Mouse (Mus musculus) liver, embryonic 14.5 days (tissue): ENCODE data around the gene Cdh22. TPM values are rescaled to one million over a fixed set of nuclear protein-coding genes. Genes with fewer than 3 reads are reported as not detected.

Experiments used
- ATAC-seq: fragments of 200-750 bp; cut with Nextera tagmentation; 2 replicates; pipeline ENCODE4 v1.8.0; 2017; ENCODE audit warnings: moderate number of reproducible peaks, mild to moderate bottlenecking, moderate library complexity; ENCODE audit not compliant: insufficient read depth
- DNase-seq, 3 experiments: peaks; one replicate each; pipeline ENCODE4 v3.0.0-alpha.2; 2012 to 2013; ENCODE audit warnings: low read depth in 3 of 3, low spot score in 3 of 3
- H3K27ac ChIP-seq: fragments of 300-500 bp; sonication (generic); 2 replicates; pipeline ENCODE4 v1.5.1; 2014; ENCODE audit warnings: moderate library complexity, mild to moderate bottlenecking, control low read depth, inconsistent platforms
- H3K27me3 ChIP-seq: fragments of 300-500 bp; sonication (generic); 2 replicates; pipeline ENCODE4 v1.6.1; 2014; ENCODE audit warnings: mild to moderate bottlenecking, low read length, moderate library complexity; ENCODE audit not compliant: control insufficient read depth, insufficient read depth
- H3K36me3 ChIP-seq: fragments of 300-500 bp; sonication (generic); replicated peaks from 2 replicates; pipeline ENCODE4 v1.6.1; 2014; ENCODE audit warnings: low read depth; ENCODE audit not compliant: control insufficient read depth, insufficient read depth
- H3K4me1 ChIP-seq, 2 experiments: fragments of 200-500 bp in 1 of 2; fragments of 300-500 bp in 1 of 2; sonication (generic) in 1 of 2; replicated peaks; 2 replicates each; pipeline ENCODE4 v1.6.1; 2012 to 2014; ENCODE audit warnings: antibody characterized with exemption in 1 of 2, inconsistent platforms in 1 of 2, low read length in 1 of 2; ENCODE audit not compliant: control insufficient read depth in 2 of 2, insufficient read depth in 2 of 2
- H3K4me2 ChIP-seq: fragments of 300-500 bp; sonication (generic); 2 replicates; pipeline ENCODE4 v1.6.1; 2014; ENCODE audit warnings: low read depth, mild to moderate bottlenecking, control low read depth, moderate library complexity
- H3K4me3 ChIP-seq, 2 experiments: fragments of 200-500 bp in 1 of 2; fragments of 300-500 bp in 1 of 2; sonication (generic) in 1 of 2; 2 replicates each; pipeline ENCODE4 v1.5.1; 2012 to 2014; ENCODE audit warnings: low read depth in 2 of 2, low read length in 2 of 2, mild to moderate bottlenecking in 2 of 2, control low read depth in 1 of 2, inconsistent platforms in 1 of 2, moderate library complexity in 1 of 2; ENCODE audit not compliant: insufficient read depth in 1 of 2
- H3K9ac ChIP-seq: fragments of 300-500 bp; sonication (generic); replicated peaks from 2 replicates; pipeline ENCODE4 v1.6.1; 2014; ENCODE audit warnings: mild to moderate bottlenecking, control low read depth, moderate library complexity
- H3K9me3 ChIP-seq: fragments of 300-500 bp; sonication (generic); 2 replicates; pipeline ENCODE4 v1.6.1; 2016; ENCODE audit warnings: low read length, mixed read lengths; ENCODE audit not compliant: control insufficient read depth
- CTCF ChIP-seq: IDR thresholded peaks from 2 replicates; pipeline ENCODE4 v1.5.1; 2016; ENCODE audit warnings: antibody characterized with exemption, low read depth, control low read depth
- EP300 ChIP-seq: IDR thresholded peaks from 2 replicates; pipeline ENCODE4 v1.6.1; 2016; ENCODE audit warnings: antibody characterized with exemption, low read depth
- WGBS: fragments of 180-500 bp; shearing (Covaris S2); extraction: QIAGEN DNeasy Blood & Tissue Kit; methylation state at CpG from one replicate; pipeline ENCODE4 v1.1.7; 2014; ENCODE audit not compliant: insufficient replicate concordance; 5-methylcytosine and 5-hydroxymethylcytosine counted together
- polyA plus RNA-seq, 2 experiments: library from polyadenylated mRNA; depleted of rRNA in 1 of 2; stranded (reverse) in 1 of 2; unstranded in 1 of 2; fragments of >200 nt; fragmentation: Nextera tagmentation in 1 of 2; extraction: Ambion mirVana in 1 of 2; gene quantifications; 2 replicates each; pipeline versions ENCODE4 v1.2.1 to v1.2.3; 2012 to 2014

Cdh22 gene
- polyA plus RNA-seq, 2 experiments = 0.02 TPM; not detected in 1

GRCm38 (mm10) chr2:165221952-165222351 is 12.7 kb downstream of the Cdh22 start:
- TF ChIP-seq CTCF (no peak), EP300 (no peak)
- Histone ChIP-seq H3K27me3 (no peaks in the 10 kb centered on the region), H3K9me3 (no peaks in the 10 kb centered on the region), H3K4me3 (no peak overlapping the region), H3K27ac (no peak overlapping the region), H3K4me2 (no peak overlapping the region), H3K9ac (no peak overlapping the region), H3K4me1 (no peaks in the 10 kb centered on the region), H3K36me3 (no peaks in the 10 kb centered on the region)
- 9% methylated on average over 9 of the region's 9 CpGs for WGBS
- no peak for ATAC-seq
- no peak for DNase-seq

- Histone ChIP-seq H3K36me3 (no peaks in the 10 kb centered on the region), H3K27ac (no peak overlapping the region), H3K9me3 (no peaks in the 10 kb centered on the region), H3K4me1 (no peaks in the 10 kb centered on the region), H3K4me2 (no peak overlapping the region), H3K27me3 (no peaks in the 10 kb centered on the region; the same call in 1 of the 2 replicates), H3K9ac (no peak overlapping the region), H3K4me3 (no peak overlapping the region)
- ATAC-seq (no peak), DNase-seq (no peak)
- 47% methylated on average over 8 of the region's 8 CpGs for WGBS
- no peak for TF ChIP-seq EP300
Observed at GRCm38 (mm10) chr2:165220347-165220945, 14.2 kb downstream of the Cdh22 start.

- ATAC-seq = no peak
- Histone ChIP-seq H3K36me3 (no peaks in the 10 kb centered on the region), H3K9me3 (no peaks in the 10 kb centered on the region), H3K9ac (no peak overlapping the region), H3K27ac (no peak overlapping the region), H3K4me2 (no peak overlapping the region), H3K4me3 (no peak overlapping the region), H3K4me1 (no peaks in the 10 kb centered on the region), H3K27me3 (peaks cover 6% of the 10 kb centered on the region)
- no peak for DNase-seq
- 55% methylated on average over 8 of the region's 8 CpGs for WGBS
- TF ChIP-seq CTCF = no peak
- TF ChIP-seq EP300 = no peak
Observed at GRCm38 (mm10) chr2:165218954-165219353, 15.7 kb downstream of the Cdh22 start.

GRCm38 (mm10) chr2:165217361-165218149 is 17.1 kb downstream of the Cdh22 start:
- no peak for ATAC-seq
- Histone ChIP-seq H3K9me3 (no peaks in the 10 kb centered on the region), H3K27ac (no peak overlapping the region), H3K9ac (no peak overlapping the region), H3K4me2 (no peak overlapping the region), H3K27me3 (peaks cover 17% of the 10 kb centered on the region), H3K4me3 (no peak overlapping the region), H3K36me3 (no peaks in the 10 kb centered on the region), H3K4me1 (no peaks in the 10 kb centered on the region)
- TF ChIP-seq EP300 (no peak), CTCF (no peak)
- 62% methylated on average over 16 of the region's 16 CpGs for WGBS
- DNase-seq = no peak

DNA sequence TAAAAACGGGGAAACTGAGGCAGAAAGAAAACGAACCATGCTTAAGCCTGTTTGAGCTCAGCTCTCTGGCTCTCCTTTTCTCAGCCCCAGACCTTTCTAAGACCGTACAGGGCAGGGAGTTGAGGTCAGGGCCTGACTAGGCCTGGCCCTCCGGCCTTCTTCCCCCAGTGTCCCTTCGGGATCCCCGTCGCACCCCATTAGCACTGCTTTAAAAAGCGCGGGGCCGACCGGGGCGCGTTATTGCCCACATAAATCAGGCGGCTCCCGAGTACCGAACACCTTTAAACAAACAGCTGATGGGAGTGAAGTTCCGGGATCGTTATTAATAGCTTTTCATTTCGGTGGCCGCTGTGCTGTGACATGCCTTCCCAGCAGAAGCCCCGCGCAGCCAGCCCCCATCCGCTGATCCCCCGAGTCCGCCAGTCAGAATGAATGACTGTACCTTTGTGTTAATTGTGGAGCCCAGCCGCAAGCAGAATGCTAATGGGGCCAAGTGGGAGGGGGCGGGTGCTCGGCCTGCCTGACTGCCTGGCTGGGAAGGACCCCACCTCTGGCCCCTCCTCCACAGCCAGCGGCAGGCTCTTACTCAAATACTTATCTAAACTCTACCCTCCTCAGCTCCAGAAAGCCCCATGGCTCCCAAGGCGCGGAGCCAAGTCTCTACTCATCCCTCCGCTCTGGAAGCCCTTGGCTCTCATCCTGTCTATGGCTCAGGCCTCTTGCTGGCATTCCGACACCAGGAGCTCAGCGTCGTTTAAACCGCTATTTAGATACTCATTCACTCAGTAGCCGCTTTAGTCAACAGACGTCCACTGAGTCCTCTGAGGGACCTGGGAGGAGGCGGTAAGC is 19.3 kb downstream of the Cdh22 start:
- H3K4me2 ChIP-seq = no peak overlapping the region
- H3K27ac ChIP-seq = no peak overlapping the region
- H3K9ac ChIP-seq = no peak overlapping the region
- 5% methylated on average over 39 of the region's 39 CpGs for WGBS
- H3K9me3 ChIP-seq = no peaks in the 10 kb centered on the region
- H3K36me3 ChIP-seq = no peaks in the 10 kb centered on the region
- DNase-seq (no peak), ATAC-seq (no peak)
- no peak overlapping the region for H3K4me3 ChIP-seq
- H3K27me3 ChIP-seq = peaks cover 37% of the 10 kb centered on the region
- no peaks in the 10 kb centered on the region for H3K4me1 ChIP-seq
- TF ChIP-seq EP300 = no peak
- TF ChIP-seq CTCF = no peak
